Mouse (Mus musculus) CH12.LX (cell line): Measurements from ENCODE around the gene Pde6b.

Experiments used
- CTCF ChIP-seq, 2 experiments: IDR thresholded peaks in 1 of 2; conservative IDR thresholded peaks in 1 of 2; 2 replicates each; pipeline ENCODE4 v1.5.1; 2011 to 2012; ENCODE audit warnings: low read depth in 2 of 2, low read length in 2 of 2, improper control_type of control experiment in 1 of 2, inconsistent platforms in 1 of 2, mild to moderate bottlenecking in 1 of 2, moderate library complexity in 1 of 2
- E2F4 ChIP-seq: IDR thresholded peaks from 2 replicates; pipeline ENCODE4 v1.6.1; 2011; ENCODE audit warnings: low read depth, low read length, improper control_type of control experiment; ENCODE audit not compliant: insufficient replicate concordance
- ELF1 ChIP-seq: IDR thresholded peaks from 2 replicates; pipeline ENCODE4 v1.6.1; 2014; ENCODE audit warnings: low read depth, mild to moderate bottlenecking, inconsistent platforms, low read length, improper control_type of control experiment
- EP300 ChIP-seq: IDR thresholded peaks from 2 replicates; pipeline ENCODE4 v1.6.1; 2011; ENCODE audit warnings: low read length, improper control_type of control experiment
- POLR2A ChIP-seq: IDR thresholded peaks from 2 replicates; pipeline ENCODE4 v1.6.1; 2011; ENCODE audit warnings: low read depth, mild to moderate bottlenecking, improper control_type of control experiment, low read length
- SIN3A ChIP-seq: IDR thresholded peaks from 2 replicates; pipeline ENCODE4 v1.6.1; 2012; ENCODE audit warnings: low read length, improper control_type of control experiment, inconsistent platforms
- ZC3H11A ChIP-seq: IDR thresholded peaks from 2 replicates; pipeline ENCODE4 v1.6.1; 2012; ENCODE audit warnings: low read depth, mild to moderate bottlenecking, inconsistent platforms, low read length, improper control_type of control experiment
- ZNF384 ChIP-seq: IDR thresholded peaks from 2 replicates; pipeline ENCODE4 v1.6.1; 2012; ENCODE audit warnings: low read depth, low read length, improper control_type of control experiment, inconsistent platforms

- no peak for TF ChIP-seq E2F4
- TF ChIP-seq POLR2A, result no peak
- no peak for TF ChIP-seq ELF1
- no peak for TF ChIP-seq SIN3A
- no peak for TF ChIP-seq ZC3H11A
- no peak for TF ChIP-seq CTCF (conservative IDR thresholded peaks at IDR 0.05 in 1 of 2, IDR thresholded peaks at IDR 0.05 in 1 of 2; ENCODE audit: low read depth in 2 of 2, low read length in 2 of 2)
- TF ChIP-seq ZNF384, result no peak
- TF ChIP-seq EP300, result no peak
Measured at GRCm38 (mm10) chr5:108368446-108368845, 19.7 kb upstream of the Pde6b start.
